Mouse (Mus musculus) ES-E14 (cell line): ENCODE measurements at regions not wholly inside any gene's neighbourhood (a gene's known extent, or its start where the extent isn't known, plus 50 kb on each side); places are given as distances from the start of the nearest gene placed in this dataset.

Source experiments
- CHD2 ChIP-seq: IDR thresholded peaks from 2 replicates; pipeline ENCODE4 v1.6.1; 2014; ENCODE audit warnings: mild to moderate bottlenecking, low read depth, low read length, inconsistent platforms
- HCFC1 ChIP-seq: IDR thresholded peaks from 2 replicates; pipeline ENCODE4 v1.6.1; 2012; ENCODE audit warnings: low read length, inconsistent platforms, borderline replicate concordance; ENCODE audit not compliant: insufficient read depth
- MAFK ChIP-seq: IDR thresholded peaks from 2 replicates; pipeline ENCODE4 v1.6.1; 2014; ENCODE audit warnings: mild to moderate bottlenecking, low read depth, low read length, inconsistent platforms; ENCODE audit not compliant: insufficient read depth
- ZC3H11A ChIP-seq: IDR thresholded peaks from 2 replicates; pipeline ENCODE4 v1.6.1; 2012; ENCODE audit warnings: low read depth, mild to moderate bottlenecking, inconsistent platforms, low read length, borderline replicate concordance
- ZNF384 ChIP-seq: IDR thresholded peaks from 2 replicates; pipeline ENCODE4 v1.6.1; 2012; ENCODE audit warnings: low read depth, low read length, inconsistent platforms

DNA sequence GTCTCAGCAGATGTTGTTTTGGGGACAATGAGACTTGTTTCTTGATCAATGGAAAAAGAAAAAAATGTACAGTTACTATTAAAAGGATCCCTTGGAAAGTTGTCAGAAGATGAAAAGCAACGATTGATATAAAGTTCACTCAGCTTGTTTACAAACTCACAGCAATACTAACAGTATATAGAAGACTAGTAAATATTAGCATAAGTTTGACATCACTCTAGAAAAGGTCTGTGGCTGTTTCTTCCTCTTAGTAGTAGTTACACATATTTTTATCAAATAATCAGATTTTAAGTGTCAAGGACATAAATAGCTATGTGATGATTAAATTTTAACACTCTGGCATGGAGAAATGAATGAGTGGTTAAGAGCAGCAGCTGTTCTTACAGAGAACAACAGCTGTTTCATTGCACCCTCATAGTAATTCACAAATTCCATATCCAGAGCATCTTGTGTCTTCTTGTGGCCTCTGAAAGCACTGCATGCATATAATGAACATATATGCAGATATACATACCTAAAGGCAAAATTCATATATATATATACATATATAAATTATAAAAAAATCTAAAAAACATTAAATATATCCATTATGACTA lies 179.1 kb upstream of the Pcdh10 start:
- TF ChIP-seq MAFK (no peak), ZNF384 (no peak), ZC3H11A (no peak), CHD2 (no peak), HCFC1 (no peak)
